Mouse (Mus musculus) midbrain, postnatal 0 days (tissue): ENCODE measurements around the gene Noct. TPM values are rescaled to one million over a fixed set of nuclear protein-coding genes. Genes with fewer than 3 reads are reported as not detected.
A peak's percentile ranks its signal among the peaks of the same experiment; 100 is the strongest.

ENCODE experiments used
- ATAC-seq: fragments of 200-750 bp; cut with Nextera tagmentation; 2 replicates; pipeline ENCODE4 v1.8.0; 2017; ENCODE audit warnings: moderate number of reproducible peaks, mild to moderate bottlenecking, moderate TSS enrichment, moderate library complexity; ENCODE audit not compliant: low FRiP score
- DNase-seq: peaks from one replicate; pipeline ENCODE4 v3.0.0-alpha.2; 2015; ENCODE audit warnings: low spot score
- H3K27ac ChIP-seq: fragments of 300-500 bp; sonication (generic); 2 replicates; pipeline ENCODE4 v1.5.1; 2014; ENCODE audit warnings: low read depth, mild to moderate bottlenecking, low read length, mixed read lengths
- H3K27me3 ChIP-seq: fragments of 300-500 bp; sonication (generic); 2 replicates; pipeline ENCODE4 v1.6.1; 2014; ENCODE audit warnings: low read length, control low read depth, mixed read lengths; ENCODE audit not compliant: insufficient read depth
- H3K36me3 ChIP-seq: fragments of 300-500 bp; sonication (generic); 2 replicates; pipeline ENCODE4 v1.6.1; 2014; ENCODE audit warnings: low read length, control low read depth, mixed read lengths; ENCODE audit not compliant: insufficient read depth
- H3K4me1 ChIP-seq: fragments of 300-500 bp; sonication (generic); 2 replicates; pipeline ENCODE4 v1.6.1; 2014; ENCODE audit warnings: mild to moderate bottlenecking, control low read depth, antibody characterized with exemption, low read length, mixed read lengths; ENCODE audit not compliant: insufficient read depth
- H3K4me2 ChIP-seq: fragments of 300-500 bp; sonication (generic); 2 replicates; pipeline ENCODE4 v1.6.1; 2014; ENCODE audit warnings: low read depth, mild to moderate bottlenecking, low read length, mixed read lengths; ENCODE audit not compliant: poor library complexity, severe bottlenecking
- H3K4me3 ChIP-seq: fragments of 300-500 bp; sonication (generic); 2 replicates; pipeline ENCODE4 v1.5.1; 2014; ENCODE audit warnings: low read depth, mild to moderate bottlenecking, low read length, moderate library complexity
- H3K9ac ChIP-seq: fragments of 300-500 bp; sonication (generic); replicated peaks from 2 replicates; pipeline ENCODE4 v1.6.1; 2014; ENCODE audit warnings: mild to moderate bottlenecking, low read length, moderate library complexity, mixed read lengths; ENCODE audit not compliant: poor library complexity, severe bottlenecking
- H3K9me3 ChIP-seq: fragments of 300-500 bp; sonication (generic); 2 replicates; pipeline ENCODE4 v1.6.1; 2016; ENCODE audit warnings: low read length, control low read depth
- CTCF ChIP-seq: IDR thresholded peaks from 2 replicates; pipeline ENCODE4 v1.5.1; 2016; ENCODE audit warnings: antibody characterized with exemption, mild to moderate bottlenecking
- WGBS: fragments of 180-500 bp; shearing (Covaris S2); extraction: QIAGEN DNeasy Blood & Tissue Kit; methylation state at CpG from one replicate; pipeline ENCODE4 v1.1.7; 2014; 5-methylcytosine and 5-hydroxymethylcytosine counted together
- polyA plus RNA-seq: library from polyadenylated mRNA; unstranded; fragments of >200 nt; fragmentation: Nextera tagmentation; extraction: Ambion mirVana; gene quantifications from 2 replicates; pipeline ENCODE4 v1.2.1, GENCODE M21; 2015
- total RNA-seq: library from RNA; depleted of rRNA; stranded (reverse); fragments of >200 nt; gene quantifications from 2 replicates; pipeline ENCODE4 v1.2.3, GENCODE M21; 2014

Gene Noct
- total and polyA plus RNA-seq, 2 experiments from 2014 or later, result 36.7 to 50.0 TPM

DNA sequence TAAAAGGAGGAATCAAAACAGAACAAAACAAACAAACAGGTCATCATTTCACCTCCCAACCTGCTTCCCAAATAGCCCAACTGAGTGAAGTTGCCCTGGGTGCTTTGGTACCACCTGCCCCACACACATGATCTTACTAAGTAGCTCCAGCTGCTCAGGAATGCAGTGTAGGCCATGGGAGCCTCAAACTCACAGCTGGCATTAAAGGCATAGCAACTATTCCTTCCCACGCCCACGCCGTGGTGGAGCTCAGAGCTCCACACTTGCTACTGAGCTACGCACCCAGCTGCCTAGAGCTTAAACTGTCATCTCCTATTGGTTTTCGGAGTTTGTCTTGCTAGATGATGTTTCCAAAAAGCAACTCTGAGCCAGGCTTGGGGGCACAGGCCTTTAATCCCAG, 5.0 kb upstream of the Noct start:
- ATAC-seq (no peak), DNase-seq (no peak)
- H3K4me3 ChIP-seq, result no peak overlapping the region
- TF ChIP-seq CTCF, result no peak
- no peak overlapping the region for H3K4me2 ChIP-seq
- no peaks in the 10 kb centered on the region for H3K27me3 ChIP-seq
- 86% methylated on average over 5 of the region's 5 CpGs for WGBS
- no peaks in the 10 kb centered on the region for H3K9me3 ChIP-seq
- no peaks in the 10 kb centered on the region for H3K36me3 ChIP-seq
- H3K9ac ChIP-seq, result no peak overlapping the region
- no peaks in the 10 kb centered on the region for H3K4me1 ChIP-seq
- no peak overlapping the region for H3K27ac ChIP-seq

- H3K27me3 ChIP-seq, result no peaks in the 10 kb centered on the region
- no peak for DNase-seq
- H3K4me2 ChIP-seq, result no peak overlapping the region
- H3K36me3 ChIP-seq, result no peaks in the 10 kb centered on the region
- no peak overlapping the region for H3K27ac ChIP-seq
- H3K4me1 ChIP-seq, result peaks cover 2% of the 10 kb centered on the region; the same call in 1 of the 2 replicates
- no peaks in the 10 kb centered on the region for H3K9me3 ChIP-seq
- H3K9ac ChIP-seq, result no peak overlapping the region
- no peak for ATAC-seq
- 49% methylated on average over 4 of the region's 4 CpGs for WGBS
- TF ChIP-seq CTCF, result no peak
- no peak overlapping the region for H3K4me3 ChIP-seq
Measured at GRCm38 (mm10) chr3:51220846-51221245, 3.4 kb upstream of the Noct start.

DNA sequence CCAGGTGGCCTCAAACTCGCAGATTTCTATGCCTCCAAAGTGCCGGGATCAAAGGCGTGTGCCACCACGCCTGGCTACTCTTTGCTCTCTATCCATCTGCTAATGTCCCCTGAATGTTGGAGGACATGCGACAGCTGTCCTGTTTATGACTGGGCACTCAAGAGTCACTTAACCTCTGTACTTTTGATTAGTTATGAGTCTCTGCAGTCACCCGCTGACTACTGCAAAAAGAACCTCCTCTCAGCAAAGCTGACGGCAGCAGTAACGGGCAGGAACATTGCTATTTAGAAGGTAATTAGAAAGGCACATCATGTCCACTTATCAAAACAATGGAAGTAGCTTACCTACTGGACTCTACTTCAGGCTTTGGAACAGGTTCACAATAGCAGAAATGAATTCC, 2.4 kb upstream of the Noct start:
- H3K36me3 ChIP-seq, result no peaks in the 10 kb centered on the region
- H3K4me3 ChIP-seq, result no peak overlapping the region
- no peak for ATAC-seq
- H3K4me2 ChIP-seq, result no peak overlapping the region
- no peaks in the 10 kb centered on the region for H3K27me3 ChIP-seq
- TF ChIP-seq CTCF, result no peak
- WGBS, result 81% methylated on average over 8 of the region's 8 CpGs
- no peak overlapping the region for H3K27ac ChIP-seq
- no peaks in the 10 kb centered on the region for H3K9me3 ChIP-seq
- no peak for DNase-seq
- no peak overlapping the region for H3K9ac ChIP-seq
- peaks cover 3% of the 10 kb centered on the region; the same call in 1 of the 2 replicates for H3K4me1 ChIP-seq

DNA sequence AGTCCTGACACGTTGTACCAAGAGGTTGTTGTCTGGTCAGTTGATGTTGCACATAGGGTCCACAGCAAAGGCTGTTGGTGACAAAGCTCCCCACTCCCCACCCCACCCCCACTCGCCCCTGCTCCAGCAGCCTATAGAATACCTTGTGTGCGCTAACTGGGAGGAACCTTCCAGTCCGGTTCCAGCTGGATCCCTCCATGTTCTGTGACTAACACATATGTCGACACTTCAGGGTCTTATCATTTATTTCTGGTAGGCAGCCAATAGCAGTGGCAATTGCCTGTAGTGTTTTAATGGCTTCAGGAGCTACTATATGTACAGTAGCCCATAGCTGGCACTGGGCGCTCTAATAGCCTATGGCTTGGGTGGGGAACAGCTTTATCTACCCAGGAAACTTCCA, 1.9 kb upstream of the Noct start:
- Histone ChIP-seq H3K27me3 (no peaks in the 10 kb centered on the region), H3K9me3 (no peaks in the 10 kb centered on the region), H3K27ac (no peak overlapping the region), H3K4me3 (no peak overlapping the region), H3K4me1 (peaks cover 3% of the 10 kb centered on the region; the same call in 1 of the 2 replicates), H3K36me3 (0 out of 2 replicates have a peak, but pooled peaks cover under 1% of the 10 kb centered on the region), H3K4me2 (no peak overlapping the region), H3K9ac (no peak overlapping the region)
- 95% methylated on average over 6 of the region's 6 CpGs for WGBS
- no peak for DNase-seq
- TF ChIP-seq CTCF, result no peak
- no peak for ATAC-seq

GRCm38 (mm10) chr3:51222834-51223460, 1.3 kb upstream of the Noct start:
- Histone ChIP-seq H3K27me3 (no peaks in the 10 kb centered on the region), H3K9me3 (no peaks in the 10 kb centered on the region), H3K36me3 (0 out of 2 replicates have a peak, but pooled peaks cover 2% of the 10 kb centered on the region), H3K9ac (no peak overlapping the region), H3K4me1 (peaks cover 3% of the 10 kb centered on the region; the same call in 1 of the 2 replicates), H3K27ac (no peak overlapping the region), H3K4me2 (no peak overlapping the region), H3K4me3 (no peak overlapping the region)
- ATAC-seq, result no peak
- TF ChIP-seq CTCF, result no peak
- DNase-seq, result no peak
- 69% methylated on average over 10 of the region's 10 CpGs for WGBS

DNA sequence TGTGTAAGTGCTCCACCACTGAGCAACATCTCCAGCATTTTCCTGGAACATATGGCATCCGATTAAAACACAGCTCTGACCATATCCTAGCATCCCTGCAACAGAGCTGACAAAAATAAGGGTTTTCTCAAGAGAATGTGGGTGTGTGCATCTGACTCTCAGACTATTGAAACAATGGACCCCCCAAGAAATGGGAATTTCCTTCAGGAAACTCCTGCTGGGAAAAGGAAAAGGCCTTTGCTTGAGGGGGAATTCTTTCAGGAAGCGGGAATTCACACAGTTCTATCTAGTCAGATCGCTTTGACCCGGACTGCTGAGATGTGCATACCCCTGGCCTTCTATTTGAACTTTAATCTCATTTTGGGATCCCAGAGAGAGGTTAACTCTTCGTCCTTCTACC, 691 bp upstream of the Noct start:
- WGBS, result 25% methylated on average over 5 of the region's 5 CpGs
- H3K4me2 ChIP-seq, result peak overlapping the region; percentile 61
- DNase-seq (no peak), ATAC-seq (no peak)
- peak overlapping the region; percentile 81; the same call in 1 of the 2 replicates for H3K9ac ChIP-seq
- no peak for TF ChIP-seq CTCF
- no peak overlapping the region; the same call in 1 of the 2 replicates for H3K27ac ChIP-seq
- H3K27me3 ChIP-seq, result no peaks in the 10 kb centered on the region
- peaks cover 3% of the 10 kb centered on the region; the same call in 1 of the 2 replicates for H3K4me1 ChIP-seq
- H3K9me3 ChIP-seq, result no peaks in the 10 kb centered on the region
- H3K36me3 ChIP-seq, result 0 out of 2 replicates have a peak, but pooled peaks cover 2% of the 10 kb centered on the region
- peak overlapping the region; percentile 84 for H3K4me3 ChIP-seq
